Mouse (Mus musculus) midbrain, embryonic 14.5 days (tissue): ENCODE data around the gene Olfr99. TPM values are rescaled to one million over a fixed set of nuclear protein-coding genes. Genes with fewer than 3 reads are reported as not detected.

Source experiments
- ATAC-seq: fragments of 200-750 bp; cut with Nextera tagmentation; 2 replicates; pipeline ENCODE4 v1.8.0; 2017; ENCODE audit warnings: moderate number of reproducible peaks, moderate library complexity; ENCODE audit not compliant: low FRiP score, low TSS enrichment
- DNase-seq: peaks from one replicate; pipeline ENCODE4 v3.0.0-alpha.2; 2015
- H3K27ac ChIP-seq: fragments of 300-500 bp; sonication (generic); replicated peaks from 2 replicates; pipeline ENCODE4 v1.5.1; 2014; ENCODE audit warnings: mild to moderate bottlenecking, low read depth, low read length, moderate library complexity
- H3K27me3 ChIP-seq: fragments of 300-500 bp; sonication (generic); 2 replicates; pipeline ENCODE4 v1.6.1; 2014; ENCODE audit warnings: low read length, control low read depth, mixed read lengths; ENCODE audit not compliant: control insufficient read depth, insufficient read depth
- H3K36me3 ChIP-seq: fragments of 300-500 bp; sonication (generic); 2 replicates; pipeline ENCODE4 v1.6.1; 2014; ENCODE audit warnings: low read length, control low read depth; ENCODE audit not compliant: control insufficient read depth, insufficient read depth
- H3K4me1 ChIP-seq: fragments of 300-500 bp; sonication (generic); 2 replicates; pipeline ENCODE4 v1.6.1; 2014; ENCODE audit warnings: mild to moderate bottlenecking, antibody characterized with exemption, low read length, control low read depth; ENCODE audit not compliant: control insufficient read depth, insufficient read depth
- H3K4me2 ChIP-seq: fragments of 300-500 bp; sonication (generic); 2 replicates; pipeline ENCODE4 v1.6.1; 2014; ENCODE audit warnings: mild to moderate bottlenecking, low read length, moderate library complexity
- H3K4me3 ChIP-seq: fragments of 300-500 bp; sonication (generic); replicated peaks from 2 replicates; pipeline ENCODE4 v1.5.1; 2014; ENCODE audit warnings: low read depth, low read length
- H3K9ac ChIP-seq: fragments of 300-500 bp; sonication (generic); replicated peaks from 2 replicates; pipeline ENCODE4 v1.6.1; 2014; ENCODE audit warnings: mild to moderate bottlenecking, low read length, moderate library complexity
- H3K9me3 ChIP-seq: fragments of 300-500 bp; sonication (generic); 2 replicates; pipeline ENCODE4 v1.6.1; 2016; ENCODE audit warnings: low read length, control low read depth, mixed read lengths; ENCODE audit not compliant: control insufficient read depth
- WGBS: fragments of 180-500 bp; shearing (Covaris S2); extraction: QIAGEN DNeasy Blood & Tissue Kit; methylation state at CpG from one replicate; pipeline ENCODE4 v1.1.7; 2014; 5-methylcytosine and 5-hydroxymethylcytosine counted together
- polyA plus RNA-seq: library from polyadenylated mRNA; unstranded; fragments of >200 nt; fragmentation: Nextera tagmentation; extraction: Ambion mirVana; gene quantifications from 2 replicates; pipeline ENCODE4 v1.2.1, GENCODE M21; 2014

The Olfr99 gene
- polyA plus RNA-seq, result not detected in 2 replicates

GRCm38 (mm10) chr17:37283360-37283759, at the start of gene Olfr99:
TSS of gene Olfr99 (minus strand) at chr17:37283460.
- ATAC-seq, result no peak
- 67% methylated on average over 1 of the region's 1 CpGs for WGBS
- H3K4me2 ChIP-seq, result no peak within 1 kb of the TSS

DNA sequence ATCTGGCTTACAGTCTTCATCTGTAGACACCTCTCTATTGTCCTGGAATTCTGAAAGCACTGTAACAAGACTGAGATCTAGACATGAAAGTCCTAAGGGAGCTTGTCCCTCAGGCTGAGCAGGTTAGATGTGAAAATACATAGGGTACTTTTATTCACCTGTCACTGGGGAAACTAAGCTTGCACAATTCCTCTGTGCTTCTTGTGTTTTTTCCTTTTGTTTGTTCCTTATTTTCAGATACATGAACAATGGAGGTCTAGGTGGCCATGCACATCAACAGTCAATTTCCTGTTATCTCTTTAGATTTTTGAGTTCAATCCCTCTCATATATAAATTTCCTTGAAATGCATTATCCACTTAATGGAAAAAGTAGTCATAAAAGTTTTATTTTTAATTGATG, 33.7 kb upstream of the Olfr99 start, which contains the start of gene Olfr102:
Olfr102 (minus strand) TSS at position 101 of the 400 bp plus-strand sequence.
- Histone ChIP-seq H3K36me3 (no peaks in the 10 kb centered on the region), H3K4me2 (no peak within 1 kb of the TSS), H3K9me3 (0 out of 2 replicates have a peak, but pooled peaks cover 3% of the 10 kb centered on the region), H3K9ac (no peak within 1 kb of the TSS), H3K27me3 (no peaks in the 10 kb centered on the region), H3K4me3 (no peak within 1 kb of the TSS), H3K4me1 (no peaks in the 10 kb centered on the region), H3K27ac (no peak within 1 kb of the TSS)
- DNase-seq (no peak), ATAC-seq (no peak)

More at GRCm38 (mm10) chr17:37283360-37283759, at the start of gene Olfr99:
- H3K4me1 ChIP-seq, result no peaks in the 10 kb centered on the region
- no peak within 1 kb of the TSS for H3K27ac ChIP-seq
- H3K36me3 ChIP-seq, result no peaks in the 10 kb centered on the region
- H3K9ac ChIP-seq, result no peak within 1 kb of the TSS
- H3K4me3 ChIP-seq, result no peak within 1 kb of the TSS
- no peak for DNase-seq
- H3K9me3 ChIP-seq, result no peaks in the 10 kb centered on the region
- no peaks in the 10 kb centered on the region for H3K27me3 ChIP-seq

- Histone ChIP-seq H3K9me3 (no peaks in the 10 kb centered on the region), H3K9ac (no peak overlapping the region), H3K27me3 (no peaks in the 10 kb centered on the region), H3K4me3 (no peak overlapping the region), H3K36me3 (no peaks in the 10 kb centered on the region), H3K4me1 (no peaks in the 10 kb centered on the region), H3K4me2 (no peak overlapping the region), H3K27ac (no peak overlapping the region)
- DNase-seq (no peak), ATAC-seq (no peak)
- 58% methylated on average over 2 of the region's 2 CpGs for WGBS
Observed at GRCm38 (mm10) chr17:37310146-37310699, 27.0 kb upstream of the Olfr99 start.

DNA sequence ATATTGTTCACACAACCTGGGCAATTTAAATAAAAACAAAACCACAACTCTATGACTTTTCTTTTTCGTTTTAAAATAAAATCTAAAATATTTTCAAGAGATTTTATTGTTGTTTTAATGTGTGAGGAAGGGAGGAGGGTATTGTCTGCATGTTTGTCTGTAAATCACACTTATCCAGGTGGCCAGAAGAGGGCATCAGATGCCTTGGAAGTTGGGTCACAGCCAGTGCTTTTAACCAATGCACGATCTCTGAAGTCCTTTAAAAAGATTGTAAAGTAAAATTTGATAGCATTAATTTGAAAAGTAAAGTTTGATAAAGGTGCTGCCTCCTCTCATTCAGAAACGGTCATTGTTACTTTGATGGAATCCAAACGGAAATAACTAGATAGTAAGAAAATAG, 25.2 kb upstream of the Olfr99 start:
- WGBS, result 47% methylated on average over 4 of the region's 4 CpGs
- no peaks in the 10 kb centered on the region for H3K4me1 ChIP-seq
- no peaks in the 10 kb centered on the region for H3K36me3 ChIP-seq
- ATAC-seq (no peak), DNase-seq (peak; percentile 22)
- H3K27me3 ChIP-seq, result no peaks in the 10 kb centered on the region
- H3K9ac ChIP-seq, result no peak overlapping the region
- no peak overlapping the region for H3K4me3 ChIP-seq
- H3K9me3 ChIP-seq, result no peaks in the 10 kb centered on the region
- H3K4me2 ChIP-seq, result no peak overlapping the region
- no peak overlapping the region for H3K27ac ChIP-seq

DNA sequence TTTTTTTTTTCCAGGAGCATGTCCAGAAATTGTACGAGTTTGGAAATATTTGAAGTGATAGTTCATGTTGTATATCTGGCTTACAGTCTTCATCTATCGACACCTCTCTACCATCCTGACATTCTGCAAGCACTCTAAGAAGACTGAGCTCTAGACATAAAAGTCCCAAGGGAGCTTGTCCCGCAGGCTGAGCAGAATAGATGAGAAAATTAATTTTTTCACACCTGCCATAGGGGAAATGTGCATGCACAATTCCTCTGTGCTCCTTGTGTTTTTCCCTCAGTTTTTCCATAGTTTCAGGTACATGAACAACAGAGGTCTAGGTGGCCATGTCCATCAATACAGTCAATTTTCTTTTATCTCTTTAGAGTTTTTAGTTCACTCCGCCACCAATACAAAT, 21.0 kb upstream of the Olfr99 start, which contains the start of gene Olfr101:
Olfr101 (minus strand) TSS at position 101 of the 400 bp plus-strand sequence.
- no peak for ATAC-seq
- DNase-seq, result no peak

GRCm38 (mm10) chr17:37280331-37280730, 2.9 kb downstream of the Olfr99 start:
- Histone ChIP-seq H3K4me2 (no peak overlapping the region), H3K9ac (no peak overlapping the region), H3K36me3 (no peaks in the 10 kb centered on the region), H3K27me3 (no peaks in the 10 kb centered on the region), H3K27ac (no peak overlapping the region), H3K4me3 (no peak overlapping the region), H3K9me3 (no peaks in the 10 kb centered on the region), H3K4me1 (no peaks in the 10 kb centered on the region)
- 90% methylated on average over 1 of the region's 1 CpGs for WGBS
- ATAC-seq, result no peak
- no peak for DNase-seq

More for the DNA sequence above, 21.0 kb upstream of the Olfr99 start, which contains the start of gene Olfr101:
- H3K36me3 ChIP-seq, result no peaks in the 10 kb centered on the region
- H3K27ac ChIP-seq, result no peak within 1 kb of the TSS
- no peaks in the 10 kb centered on the region for H3K9me3 ChIP-seq
- H3K4me3 ChIP-seq, result no peak within 1 kb of the TSS
- 85% methylated on average over 4 of the region's 4 CpGs for WGBS
- no peaks in the 10 kb centered on the region for H3K27me3 ChIP-seq
- H3K9ac ChIP-seq, result no peak within 1 kb of the TSS
- H3K4me1 ChIP-seq, result no peaks in the 10 kb centered on the region
- H3K4me2 ChIP-seq, result no peak within 1 kb of the TSS

DNA sequence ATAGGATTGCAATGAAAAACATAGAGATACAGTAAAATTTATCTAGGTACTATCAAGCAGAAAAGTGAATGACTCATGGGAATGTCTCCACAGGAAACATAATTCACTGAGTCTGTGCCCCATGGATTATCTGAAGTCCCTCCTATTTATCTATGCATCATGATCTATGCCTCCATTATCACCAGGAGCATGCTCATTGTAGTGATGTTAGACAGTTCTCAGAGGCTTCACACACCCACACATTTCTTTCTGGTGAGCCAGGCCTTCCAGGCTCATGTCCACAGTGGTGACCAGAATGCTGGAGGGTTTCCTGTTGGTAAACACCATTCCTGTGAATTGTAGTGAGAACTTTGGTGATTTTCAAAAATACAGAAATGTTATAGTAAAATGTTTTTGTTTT, 6.7 kb downstream of the Olfr99 start:
- H3K4me1 ChIP-seq, result no peaks in the 10 kb centered on the region

DNA sequence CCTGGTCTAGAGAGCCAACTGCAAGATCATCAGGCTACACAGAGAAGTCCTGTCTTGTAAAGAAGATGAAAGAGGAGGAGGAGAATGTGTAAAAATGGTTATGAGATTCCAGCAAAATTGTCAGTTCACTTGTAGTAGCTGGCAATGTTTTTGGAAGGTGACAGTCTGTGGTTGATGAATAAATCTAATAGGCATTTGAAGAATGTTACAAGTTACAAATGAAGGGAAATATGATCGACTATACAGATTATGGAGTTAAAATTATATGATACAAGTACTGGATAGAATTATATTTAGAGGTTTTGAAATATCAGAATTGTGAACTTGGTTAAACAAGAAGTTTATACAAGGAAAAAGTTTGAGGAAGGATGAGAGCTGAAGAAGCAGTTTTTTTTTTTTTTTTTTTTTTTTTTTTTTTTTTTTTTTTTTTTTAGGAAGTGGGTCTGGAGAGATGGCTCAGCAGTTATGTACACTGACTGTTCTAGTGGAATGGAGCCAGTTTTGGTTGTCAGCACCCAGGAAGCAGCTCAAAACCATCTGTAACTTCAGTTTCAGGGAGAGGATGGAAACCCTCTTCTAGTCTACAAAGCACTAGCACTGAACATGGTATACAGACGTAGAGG, 7.5 kb downstream of the Olfr99 start:
- no peaks in the 10 kb centered on the region for H3K27me3 ChIP-seq
- WGBS, result 86% methylated on average over 2 of the region's 2 CpGs
- no peak overlapping the region for H3K4me2 ChIP-seq
- no peak for DNase-seq
- H3K9me3 ChIP-seq, result no peaks in the 10 kb centered on the region
- no peak overlapping the region for H3K27ac ChIP-seq
- H3K4me3 ChIP-seq, result no peak overlapping the region
- no peak overlapping the region for H3K9ac ChIP-seq
- H3K36me3 ChIP-seq, result no peaks in the 10 kb centered on the region
- no peak for ATAC-seq
- no peaks in the 10 kb centered on the region for H3K4me1 ChIP-seq

More for the DNA sequence above, 6.7 kb downstream of the Olfr99 start:
- no peak for ATAC-seq
- no peak for DNase-seq
- no peak overlapping the region for H3K4me2 ChIP-seq
- no peak overlapping the region for H3K4me3 ChIP-seq
- no peak overlapping the region for H3K27ac ChIP-seq
- no peaks in the 10 kb centered on the region for H3K27me3 ChIP-seq
- no peaks in the 10 kb centered on the region for H3K36me3 ChIP-seq
- H3K9ac ChIP-seq, result no peak overlapping the region
- no peaks in the 10 kb centered on the region for H3K9me3 ChIP-seq

- Histone ChIP-seq H3K4me3 (peak overlapping the region; percentile 48), H3K36me3 (no peaks in the 10 kb centered on the region), H3K9me3 (no peaks in the 10 kb centered on the region), H3K9ac (peak overlapping the region; percentile 50; the same call in 1 of the 2 replicates), H3K4me1 (no peaks in the 10 kb centered on the region; the same call in 1 of the 2 replicates), H3K27ac (no peak overlapping the region), H3K27me3 (no peaks in the 10 kb centered on the region), H3K4me2 (peak overlapping the region; percentile 94)
- WGBS, result 68% methylated on average over 8 of the region's 8 CpGs
- ATAC-seq (no peak), DNase-seq (peak; percentile 6)
Observed at GRCm38 (mm10) chr17:37270702-37271092, 12.6 kb downstream of the Olfr99 start.
